Mouse (Mus musculus) E14TG2a.4 (cell line): ENCODE results near the gene Gm12216.
"Not testable (repeated sequence)": the region's sequence is repeated elsewhere in the genome, so short reads cannot be mapped to it uniquely, and the experiment has no call there.

Experiments used
- H3K27me3 ChIP-seq: 2 replicates; pipeline ENCODE4 v1.6.1; 2014; ENCODE audit warnings: low read length, control low read depth; ENCODE audit not compliant: insufficient read depth
- H3K36me3 ChIP-seq: 2 replicates; pipeline ENCODE4 v1.6.1; 2014; ENCODE audit warnings: low read length, control low read depth; ENCODE audit not compliant: insufficient read depth
- H3K4me1 ChIP-seq: replicated peaks from 2 replicates; pipeline ENCODE4 v1.6.1; 2014; ENCODE audit warnings: low read depth, low read length, control low read depth
- H3K4me3 ChIP-seq: replicated peaks from 2 replicates; pipeline ENCODE4 v1.5.1; 2014; ENCODE audit warnings: mild to moderate bottlenecking, low read length
- H3K9me3 ChIP-seq: 2 replicates; pipeline ENCODE4 v1.6.1; 2014; ENCODE audit warnings: low read length, control low read depth
- CTCF ChIP-seq: conservative IDR thresholded peaks from 2 replicates; pipeline ENCODE4 v1.5.1; 2014; ENCODE audit warnings: low read length
- NANOG ChIP-seq: IDR thresholded peaks from 2 replicates; pipeline ENCODE4 v1.6.1; 2014; ENCODE audit warnings: borderline replicate concordance, low read length, mixed read lengths
- POU5F1 ChIP-seq: IDR thresholded peaks from 2 replicates; pipeline ENCODE4 v1.6.1; 2014; ENCODE audit warnings: low read length, borderline replicate concordance

Gm12216 gene

DNA sequence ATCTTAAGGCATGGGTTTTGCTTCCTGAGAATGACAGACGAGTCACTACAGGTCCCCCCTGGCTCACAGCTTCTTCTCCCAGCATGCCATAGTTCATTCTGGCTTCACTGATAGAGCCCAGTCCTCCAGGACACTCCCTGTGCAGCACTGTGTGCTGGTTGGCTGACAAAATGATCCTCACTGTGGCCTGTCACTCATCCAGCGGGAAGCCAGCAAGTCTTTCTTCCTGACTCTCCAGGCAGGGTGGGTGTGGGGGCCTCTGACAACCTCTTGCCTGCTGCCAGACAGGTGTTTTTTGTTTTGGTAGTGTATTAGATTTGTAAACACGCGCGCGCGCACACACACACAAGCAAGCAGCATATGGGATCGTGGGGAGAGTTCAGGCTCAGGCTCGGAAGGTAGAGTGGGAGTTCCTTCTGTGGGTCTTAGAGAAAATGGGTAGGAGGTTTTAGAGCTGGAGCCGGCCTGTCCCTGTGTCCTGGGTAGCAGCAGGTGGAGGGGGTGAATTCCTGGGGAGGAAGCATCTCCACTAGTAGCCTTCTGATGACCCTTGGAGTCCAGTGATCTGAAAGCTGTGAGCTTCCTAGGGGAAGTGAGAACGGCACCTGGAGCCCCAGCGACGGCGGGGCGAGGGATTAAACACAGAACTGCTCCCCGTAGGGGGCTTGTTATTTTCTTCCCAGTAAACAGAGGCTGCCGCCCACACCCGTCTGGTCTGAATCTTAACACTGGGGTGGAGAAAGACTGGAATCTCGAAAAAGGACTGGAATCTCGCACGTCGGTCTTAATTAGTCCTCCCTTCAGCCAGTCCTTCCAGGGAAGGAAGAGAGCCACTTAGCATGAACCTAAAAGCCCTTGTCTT, 99.3 kb downstream of the Gm12216 start:
- Histone ChIP-seq H3K27me3 (no peaks in the 10 kb centered on the region), H3K4me3 (peak overlapping the region; percentile 60), H3K4me1 (peaks cover 86% of the 10 kb centered on the region), H3K9me3 (no peaks in the 10 kb centered on the region), H3K36me3 (no peaks in the 10 kb centered on the region)
- TF ChIP-seq NANOG (no peak), CTCF (no peak), POU5F1 (no peak)

DNA sequence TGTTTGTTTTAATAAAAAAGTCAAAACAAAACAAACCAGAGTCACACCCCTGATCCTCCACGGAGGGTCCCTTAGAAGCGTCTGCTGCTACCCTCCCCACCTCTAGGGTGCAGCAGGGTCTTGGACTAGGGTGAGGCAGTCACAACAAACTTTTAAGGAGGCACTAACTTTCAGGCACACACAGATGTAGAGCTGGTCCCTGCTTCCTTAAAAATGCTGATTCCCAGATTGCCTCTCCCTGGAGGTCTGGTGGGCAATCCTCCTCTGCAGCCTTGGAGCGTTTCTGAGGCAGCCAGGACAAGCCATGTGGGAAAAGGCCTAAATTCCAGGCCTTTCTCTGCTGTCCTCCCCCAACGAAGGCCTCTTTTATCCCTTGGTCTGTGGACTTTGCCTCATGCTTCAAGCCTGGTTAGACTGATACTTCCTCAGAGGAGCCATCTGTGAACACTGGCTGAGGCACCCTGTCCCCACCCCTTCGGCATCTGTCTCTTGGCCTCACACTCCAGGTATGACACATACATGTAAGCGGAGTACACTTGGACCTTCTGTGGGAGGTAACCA, 100.2 kb downstream of the Gm12216 start:
- Histone ChIP-seq H3K36me3 (no peaks in the 10 kb centered on the region), H3K9me3 (no peaks in the 10 kb centered on the region), H3K27me3 (no peaks in the 10 kb centered on the region), H3K4me3 (peak overlapping the region; percentile 60), H3K4me1 (peaks cover 83% of the 10 kb centered on the region)
- TF ChIP-seq NANOG (no peak), POU5F1 (no peak), CTCF (peak; percentile 6; the same call in 1 of the 2 replicates)

DNA sequence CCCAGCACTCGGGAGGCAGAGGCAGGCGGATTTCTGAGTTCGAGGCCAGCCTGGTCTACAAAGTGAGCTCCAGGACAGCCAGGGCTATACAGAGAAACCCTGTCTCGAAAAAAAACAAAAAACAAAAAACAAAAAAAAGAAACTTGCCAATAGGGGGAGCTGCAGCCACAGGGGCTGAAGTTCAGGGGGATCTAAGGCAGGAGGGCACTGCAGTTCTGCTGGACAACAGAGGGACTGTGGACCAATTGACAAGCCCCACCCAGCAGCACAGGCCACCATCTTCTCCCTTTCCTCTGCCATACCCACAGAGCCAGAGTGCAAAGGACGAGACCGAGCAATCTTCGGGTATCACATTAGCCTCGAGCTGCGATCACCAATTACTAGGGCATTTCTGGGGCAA, 101.0 kb downstream of the Gm12216 start:
- not testable (repeated sequence) for H3K36me3 ChIP-seq, H3K27me3 ChIP-seq, H3K9me3 ChIP-seq
- peak; percentile 27; the same call in 1 of the 2 replicates for TF ChIP-seq CTCF
- Histone ChIP-seq H3K4me3 (peak overlapping the region; percentile 60; the same call in 1 of the 2 replicates), H3K4me1 (peaks cover 78% of the 10 kb centered on the region)

DNA sequence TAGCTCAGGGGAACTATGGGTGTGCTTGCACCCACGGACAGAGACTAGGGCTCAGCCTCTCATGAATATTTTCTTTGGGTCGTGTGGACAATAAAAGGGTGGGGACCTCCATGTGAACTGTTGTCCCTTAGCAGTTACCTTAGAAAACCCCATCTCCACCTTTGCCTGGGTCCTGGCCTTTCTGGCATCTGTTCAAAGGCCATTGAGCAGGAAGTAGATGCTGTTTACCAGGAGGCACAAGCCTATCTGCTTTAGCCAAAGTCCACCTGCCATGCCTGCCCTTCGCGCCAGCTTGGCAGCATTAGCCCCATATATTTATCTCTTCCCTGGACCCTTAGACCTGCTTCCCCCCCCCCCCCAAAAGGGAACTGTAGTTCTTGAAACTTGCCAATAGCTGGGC, 101.4 kb downstream of the Gm12216 start:
- Histone ChIP-seq H3K27me3 (no peaks in the 10 kb centered on the region), H3K4me3 (no peak overlapping the region), H3K9me3 (no peaks in the 10 kb centered on the region), H3K4me1 (peaks cover 74% of the 10 kb centered on the region), H3K36me3 (no peaks in the 10 kb centered on the region)
- TF ChIP-seq CTCF: no peak
- no peak for TF ChIP-seq NANOG
- TF ChIP-seq POU5F1: no peak

DNA sequence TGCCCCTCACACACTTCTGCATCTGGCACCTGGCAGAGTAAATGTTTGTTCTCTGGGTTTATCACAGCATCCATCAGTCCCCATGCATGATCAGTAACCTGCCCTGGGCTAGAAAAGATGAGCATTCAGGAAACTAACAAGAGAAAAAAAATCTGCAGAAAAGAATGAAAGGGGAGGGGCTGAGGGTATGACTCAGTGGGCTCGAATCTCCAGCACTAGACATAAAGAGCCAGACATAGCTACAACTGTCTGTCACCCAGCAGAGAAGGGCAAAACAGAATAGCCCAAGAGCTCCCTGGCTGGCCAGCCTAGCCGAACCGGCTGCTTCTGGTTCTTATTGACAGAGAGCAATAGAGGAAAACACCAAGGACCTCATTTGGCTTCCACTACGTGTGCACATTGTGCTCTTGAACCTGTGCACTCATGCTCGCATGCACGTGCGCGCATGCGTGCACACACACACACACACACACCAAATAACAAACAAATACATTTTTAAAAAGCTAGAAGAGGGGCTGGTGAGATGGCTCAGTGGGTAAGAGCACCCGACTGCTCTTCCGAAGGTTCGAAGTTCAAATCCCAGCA, 104.0 kb downstream of the Gm12216 start:
- TF ChIP-seq POU5F1 (no peak), CTCF (no peak), NANOG (no peak)
- Histone ChIP-seq H3K27me3 (no peaks in the 10 kb centered on the region), H3K4me3 (no peak overlapping the region), H3K9me3 (no peaks in the 10 kb centered on the region), H3K36me3 (no peaks in the 10 kb centered on the region), H3K4me1 (peaks cover 59% of the 10 kb centered on the region)

DNA sequence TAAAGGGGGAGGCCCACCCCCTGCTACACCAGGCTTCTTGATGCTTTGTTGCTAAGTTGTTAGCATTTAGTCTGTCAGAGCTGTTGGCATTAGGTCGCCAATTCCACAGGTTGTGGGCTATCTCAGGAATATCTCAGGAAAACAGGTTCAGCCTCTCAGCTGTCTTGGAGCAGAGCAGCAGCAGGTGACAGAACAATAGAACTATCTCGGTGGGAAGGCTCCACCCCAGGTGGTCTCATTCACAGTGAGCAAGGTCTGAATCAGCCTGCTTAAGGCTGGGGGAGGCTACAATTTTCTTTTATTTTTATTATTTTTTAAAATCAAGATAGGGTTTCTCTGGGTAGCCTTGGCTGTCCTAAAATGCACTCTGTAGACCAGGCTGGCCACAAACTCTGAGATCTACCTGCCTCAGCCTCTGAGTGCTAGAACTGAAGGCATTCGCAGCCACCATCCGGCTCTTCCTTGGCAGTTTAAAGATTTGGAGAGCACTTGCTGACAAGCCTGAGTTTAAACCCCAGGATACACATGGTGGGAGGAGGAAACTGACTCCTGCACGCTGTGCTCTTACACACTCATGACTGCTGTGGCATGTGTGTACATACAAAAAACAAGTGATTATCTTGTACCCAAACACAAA, 109.2 kb downstream of the Gm12216 start:
- no peaks in the 10 kb centered on the region for H3K9me3 ChIP-seq
- no peak for TF ChIP-seq NANOG
- no peak for TF ChIP-seq POU5F1
- no peak for TF ChIP-seq CTCF
- no peaks in the 10 kb centered on the region for H3K36me3 ChIP-seq
- no peak overlapping the region for H3K4me3 ChIP-seq
- H3K27me3 ChIP-seq: no peaks in the 10 kb centered on the region
- peaks cover 32% of the 10 kb centered on the region for H3K4me1 ChIP-seq

DNA sequence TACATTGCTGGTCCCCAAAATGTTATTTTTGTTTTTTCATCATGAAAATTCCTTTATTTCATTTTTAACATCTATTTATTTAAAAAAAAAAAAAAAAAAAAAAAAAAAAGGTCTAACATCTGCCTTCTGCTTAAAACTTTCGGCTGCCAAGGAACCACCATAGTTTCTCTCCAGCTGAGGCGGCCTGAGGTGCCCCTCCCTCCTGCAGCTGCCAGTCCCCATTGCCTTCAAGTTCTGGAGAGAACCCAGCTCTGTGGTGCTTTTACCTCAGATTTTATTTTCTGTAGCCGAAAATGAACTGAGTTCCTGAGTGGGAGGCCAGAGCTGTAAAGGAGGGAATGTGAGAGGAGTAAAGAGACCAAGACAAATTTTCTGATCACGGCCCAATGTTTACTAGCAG, 109.8 kb downstream of the Gm12216 start:
- H3K27me3 ChIP-seq: no peaks in the 10 kb centered on the region
- TF ChIP-seq CTCF: no peak
- TF ChIP-seq POU5F1: no peak
- no peak for TF ChIP-seq NANOG
- H3K9me3 ChIP-seq: no peaks in the 10 kb centered on the region
- peaks cover 34% of the 10 kb centered on the region for H3K4me1 ChIP-seq
- no peak overlapping the region for H3K4me3 ChIP-seq
- no peaks in the 10 kb centered on the region for H3K36me3 ChIP-seq

DNA sequence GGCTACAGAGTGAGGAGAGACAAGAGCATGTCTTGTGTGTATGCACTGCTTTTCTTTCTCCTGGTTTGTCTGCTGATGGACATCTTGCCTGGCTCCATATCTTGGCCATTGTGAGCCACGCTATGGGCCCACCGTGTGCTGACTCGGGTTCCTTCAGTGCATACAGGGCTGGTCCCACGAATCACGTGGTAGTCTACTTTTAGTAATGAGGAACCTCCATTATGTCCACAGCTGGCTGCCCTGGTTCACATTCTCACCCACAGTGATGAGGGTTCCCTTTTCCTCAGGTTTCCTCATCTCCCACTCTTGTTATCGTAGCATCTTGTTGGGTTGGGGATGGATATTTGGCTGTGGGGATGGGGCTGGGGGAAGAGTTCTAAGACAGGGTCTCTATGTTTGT, 110.4 kb downstream of the Gm12216 start:
- H3K36me3 ChIP-seq: no peaks in the 10 kb centered on the region
- TF ChIP-seq CTCF (no peak), POU5F1 (no peak), NANOG (no peak)
- no peaks in the 10 kb centered on the region for H3K27me3 ChIP-seq
- H3K4me1 ChIP-seq: peaks cover 35% of the 10 kb centered on the region
- no peaks in the 10 kb centered on the region for H3K9me3 ChIP-seq
- H3K4me3 ChIP-seq: no peak overlapping the region
